Mouse (Mus musculus): ENCODE results near the gene Zbtb22. TPM values are rescaled to one million over a fixed set of nuclear protein-coding genes. Genes with fewer than 3 reads are reported as not detected.

The Zbtb22 gene
- total and polyA plus RNA-seq, 2 experiments from 2014 or later = 12.0 to 29.1 TPM

DNA sequence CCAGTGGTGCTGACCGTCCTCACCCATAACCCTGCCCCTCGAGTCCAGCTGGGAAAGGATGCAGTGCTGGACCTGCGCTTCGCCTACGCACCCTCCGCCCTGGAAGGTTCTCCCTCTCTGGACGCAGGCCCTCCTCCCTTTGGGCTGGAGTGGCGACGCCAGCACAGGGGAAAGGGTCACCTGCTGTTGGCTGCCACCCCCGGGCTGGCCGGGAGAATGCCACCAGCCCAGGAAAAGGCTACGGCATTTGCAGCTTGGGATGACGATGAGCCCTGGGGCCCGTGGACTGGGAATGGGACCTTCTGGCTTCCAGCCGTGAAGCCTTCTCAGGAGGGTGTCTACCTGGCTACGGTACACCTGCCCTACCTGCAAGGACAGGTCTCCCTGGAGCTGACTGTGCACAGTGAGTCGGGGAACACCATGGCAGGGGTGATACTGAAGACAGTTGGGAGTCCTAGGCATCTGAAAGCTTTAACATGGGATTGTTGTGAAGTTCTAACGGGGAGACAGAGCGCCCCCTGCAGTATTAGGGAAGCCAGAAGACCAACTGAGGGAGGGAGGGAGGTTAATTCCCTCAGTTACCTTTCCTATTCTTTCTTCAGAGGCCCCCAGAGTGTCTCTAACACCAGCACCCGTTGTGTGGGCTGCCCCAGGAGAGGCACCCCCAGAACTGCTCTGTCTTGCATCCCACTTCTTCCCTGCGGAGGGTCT is 9.9 kb downstream of the Zbtb22 start:
- Histone ChIP-seq H3K36me3 (replicated peaks; ENCODE audit: control insufficient read depth, insufficient read depth, low read length) (0 out of 2 replicates have a peak, but pooled peaks cover 15% of the 10 kb centered on the region), H3K27ac (ENCODE audit: low read depth) (no peak overlapping the region), H3K4me2 (ENCODE audit: low read depth, low read length) (no peak overlapping the region), H3K9ac (replicated peaks; ENCODE audit: low read depth, low read length) (no peak overlapping the region), H3K4me1 (ENCODE audit: control insufficient read depth, insufficient read depth) (no peaks in the 10 kb centered on the region), H3K4me3 (ENCODE audit: low read depth, low read length) (no peak overlapping the region), H3K27me3 (ENCODE audit: control insufficient read depth, insufficient read depth, low read length) (no peaks in the 10 kb centered on the region), H3K9me3 (replicated peaks; ENCODE audit: control insufficient read depth, low read length) (no peaks in the 10 kb centered on the region)
- TF ChIP-seq EP300 (IDR thresholded peaks at IDR 0.05; ENCODE audit: low read depth) (no peak), CTCF (IDR thresholded peaks at IDR 0.05; ENCODE audit: low read depth) (no peak)
- no peak for DNase-seq (ENCODE audit: low spot score)
- ATAC-seq (ENCODE audit: insufficient read depth, low read depth) = no peak
- 83% methylated on average over 19 of the region's 21 CpGs for WGBS

DNA sequence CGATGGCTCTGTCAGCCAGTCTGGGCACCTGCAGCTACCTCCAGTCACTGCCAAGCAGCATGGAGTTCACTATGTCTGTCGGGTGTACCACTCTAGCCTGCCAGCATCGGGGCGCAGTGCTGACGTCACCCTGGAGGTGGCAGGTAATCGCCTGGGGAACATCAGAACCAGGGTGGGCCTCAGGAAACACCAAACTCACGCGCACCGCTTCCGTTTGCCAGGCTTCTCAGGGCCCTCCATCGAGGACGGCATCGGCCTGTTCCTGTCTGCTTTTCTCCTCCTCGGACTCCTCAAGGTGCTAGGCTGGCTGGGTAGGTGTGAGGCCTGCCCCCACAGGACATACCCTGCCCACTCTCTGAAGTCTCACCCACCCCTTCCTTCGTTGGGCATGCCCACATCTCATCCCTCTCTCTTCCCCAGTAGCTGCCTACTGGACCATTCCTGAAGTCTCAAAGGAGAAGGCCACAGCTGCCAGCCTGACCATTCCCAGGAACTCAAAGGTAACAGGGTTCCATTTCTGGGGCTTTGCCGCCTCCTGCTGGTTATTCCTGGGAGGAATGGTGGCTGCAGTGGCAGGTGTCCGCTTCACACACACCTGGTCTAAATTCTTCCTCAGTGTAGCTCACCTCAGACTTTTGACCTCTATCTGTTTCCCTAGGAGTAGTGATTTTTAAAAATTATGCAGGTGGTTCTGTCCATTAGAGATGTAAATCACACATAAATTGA is 10.7 kb downstream of the Zbtb22 start:
- no peaks in the 10 kb centered on the region for H3K9me3 ChIP-seq (replicated peaks; ENCODE audit: control insufficient read depth, low read length)
- TF ChIP-seq CTCF (IDR thresholded peaks at IDR 0.05; ENCODE audit: low read depth) (peak; percentile 35), EP300 (IDR thresholded peaks at IDR 0.05; ENCODE audit: low read depth) (no peak)
- H3K4me3 ChIP-seq (ENCODE audit: low read depth, low read length) = no peak overlapping the region
- H3K27ac ChIP-seq (ENCODE audit: low read depth) = no peak overlapping the region
- H3K27me3 ChIP-seq (ENCODE audit: control insufficient read depth, insufficient read depth, low read length) = no peaks in the 10 kb centered on the region
- no peak overlapping the region for H3K4me2 ChIP-seq (ENCODE audit: low read depth, low read length)
- H3K4me1 ChIP-seq (ENCODE audit: control insufficient read depth, insufficient read depth) = peaks cover 6% of the 10 kb centered on the region; the same call in 1 of the 2 replicates
- H3K9ac ChIP-seq (replicated peaks; ENCODE audit: low read depth, low read length) = no peak overlapping the region
- H3K36me3 ChIP-seq (replicated peaks; ENCODE audit: control insufficient read depth, insufficient read depth, low read length) = 0 out of 2 replicates have a peak, but pooled peaks cover 15% of the 10 kb centered on the region
- ATAC-seq (ENCODE audit: insufficient read depth, low read depth) (no peak), DNase-seq (ENCODE audit: low spot score) (no peak)
- WGBS = 74% methylated on average over 17 of the region's 17 CpGs

DNA sequence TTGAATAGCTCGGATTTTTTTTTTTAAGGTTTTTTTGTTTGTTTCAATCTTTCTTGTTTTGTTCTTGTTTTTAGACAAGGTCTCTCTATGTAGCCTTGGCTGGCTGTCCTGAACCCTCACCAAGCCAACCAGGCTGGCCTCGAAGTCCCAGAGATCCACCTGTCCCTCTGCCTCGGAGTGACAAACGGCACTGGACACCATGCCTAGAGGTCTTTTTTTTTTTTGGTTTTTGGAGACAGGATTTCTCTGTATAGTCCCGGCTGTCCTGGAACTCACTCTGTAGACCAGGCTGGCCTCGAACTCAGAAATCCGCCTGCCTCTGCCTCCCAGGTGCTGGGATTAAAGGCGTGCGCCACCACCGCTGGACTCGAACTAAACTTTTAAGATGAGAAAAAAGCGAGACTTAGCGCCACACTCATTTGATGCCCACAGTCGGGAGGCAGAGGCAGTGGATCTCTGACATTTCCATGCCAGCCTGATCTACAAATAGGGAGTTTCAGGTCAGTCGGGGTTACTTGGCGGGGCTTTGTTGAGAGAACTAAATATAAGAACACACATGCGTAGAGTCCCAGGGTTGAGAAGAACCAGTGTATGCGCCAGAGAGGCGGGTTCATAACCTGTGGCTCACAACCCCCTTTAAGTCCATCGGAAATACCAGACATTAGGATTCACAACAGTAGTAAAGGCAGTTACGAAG is 12.7 kb downstream of the Zbtb22 start:
- DNase-seq (ENCODE audit: low spot score) (no peak), ATAC-seq (ENCODE audit: insufficient read depth, low read depth) (no peak)
- Histone ChIP-seq H3K4me2 (ENCODE audit: low read depth, low read length) (peak overlapping the region; percentile 98), H3K27ac (ENCODE audit: low read depth) (no peak overlapping the region), H3K9me3 (replicated peaks; ENCODE audit: control insufficient read depth, low read length) (no peaks in the 10 kb centered on the region), H3K4me1 (ENCODE audit: control insufficient read depth, insufficient read depth) (peaks cover 6% of the 10 kb centered on the region; the same call in 1 of the 2 replicates), H3K27me3 (ENCODE audit: control insufficient read depth, insufficient read depth, low read length) (no peaks in the 10 kb centered on the region), H3K9ac (replicated peaks; ENCODE audit: low read depth, low read length) (peak overlapping the region; percentile 91), H3K4me3 (ENCODE audit: low read depth, low read length) (peak overlapping the region; percentile 91), H3K36me3 (replicated peaks; ENCODE audit: control insufficient read depth, insufficient read depth, low read length) (peaks cover 28% of the 10 kb centered on the region)
- no peak for TF ChIP-seq EP300 (IDR thresholded peaks at IDR 0.05; ENCODE audit: low read depth)
- no peak for TF ChIP-seq CTCF (IDR thresholded peaks at IDR 0.05; ENCODE audit: low read depth)
- WGBS = 58% methylated on average over 21 of the region's 21 CpGs

DNA sequence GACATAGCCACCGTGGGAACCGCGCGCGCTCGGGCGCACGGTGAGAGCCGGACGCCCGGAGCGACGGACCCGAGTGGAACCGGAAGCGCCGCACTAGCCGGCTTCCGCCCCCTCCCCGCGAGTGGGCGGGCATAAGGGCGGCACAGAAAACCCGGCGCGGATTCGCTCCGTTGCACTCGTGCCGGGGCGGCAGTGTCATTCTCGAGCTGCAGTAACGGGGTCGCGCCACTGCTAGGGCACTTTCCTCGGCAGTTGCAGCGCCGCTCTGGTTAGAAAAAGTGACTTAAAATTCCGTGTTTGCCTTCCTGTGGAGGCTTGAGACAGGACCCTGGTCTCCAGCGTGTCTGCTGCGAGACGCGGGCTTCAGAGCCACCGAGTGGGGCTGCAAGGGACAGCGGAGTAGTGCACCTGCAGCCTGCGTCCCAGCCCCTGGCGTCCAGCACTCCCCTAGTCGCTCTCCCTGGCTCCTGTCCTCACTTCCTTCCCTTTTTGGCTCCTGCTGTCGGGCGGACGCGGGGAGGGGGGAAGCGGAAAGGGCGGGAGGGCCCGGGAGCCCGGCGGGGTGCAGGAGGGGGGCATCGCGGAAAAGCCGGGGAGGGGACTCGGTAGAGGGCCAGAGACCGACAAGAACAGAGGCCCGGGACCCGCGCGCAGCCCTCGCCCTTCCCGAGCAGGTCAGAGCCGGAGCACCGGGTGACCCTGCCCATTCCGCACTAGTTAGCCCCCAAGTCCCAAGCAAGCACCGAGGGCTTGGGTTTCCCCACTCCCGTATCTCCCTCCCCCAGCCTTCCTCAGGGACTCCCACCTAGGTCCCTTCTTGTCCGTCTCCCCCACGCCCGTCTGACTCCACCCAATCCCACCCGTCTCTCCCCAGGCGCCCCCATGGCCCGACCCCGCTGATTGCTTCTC is 13.9 kb downstream of the Zbtb22 start, which contains the start of gene Rgl2:
TSS of gene Rgl2 (plus strand) at position 173 of the 909 bp plus-strand sequence.
- H3K36me3 ChIP-seq (replicated peaks; ENCODE audit: control insufficient read depth, insufficient read depth, low read length) = peaks cover 39% of the 10 kb centered on the region
- peak within 1 kb of the TSS; percentile 98 for H3K4me2 ChIP-seq (ENCODE audit: low read depth, low read length)
- H3K4me3 ChIP-seq (ENCODE audit: low read depth, low read length) = peak within 1 kb of the TSS; percentile 91
- peak within 1 kb of the TSS; percentile 95 for H3K27ac ChIP-seq (ENCODE audit: low read depth)
- DNase-seq (ENCODE audit: low spot score) = peak; percentile 86
- peak within 1 kb of the TSS; percentile 91 for H3K9ac ChIP-seq (replicated peaks; ENCODE audit: low read depth, low read length)
- no peaks in the 10 kb centered on the region for H3K27me3 ChIP-seq (ENCODE audit: control insufficient read depth, insufficient read depth, low read length)
- peaks cover 6% of the 10 kb centered on the region; the same call in 1 of the 2 replicates for H3K4me1 ChIP-seq (ENCODE audit: control insufficient read depth, insufficient read depth)
- WGBS = under 1% methylated on average over 68 of the region's 80 CpGs
- ATAC-seq (ENCODE audit: insufficient read depth, low read depth) = peak; percentile 87
- no peaks in the 10 kb centered on the region for H3K9me3 ChIP-seq (replicated peaks; ENCODE audit: control insufficient read depth, low read length)
- TF ChIP-seq EP300 (IDR thresholded peaks at IDR 0.05; ENCODE audit: low read depth) (peak; percentile 55; the same call in 1 of the 2 replicates), CTCF (IDR thresholded peaks at IDR 0.05; ENCODE audit: low read depth) (peak; percentile 15; the same call in 1 of the 2 replicates)

Measured in heart, postnatal 0 days (tissue).